Mouse (Mus musculus) heart, embryonic 15.5 days (tissue): ENCODE measurements around the gene Lmntd1. TPM values are rescaled to one million over a fixed set of nuclear protein-coding genes. Genes with fewer than 3 reads are reported as not detected.

Experiments used
- ATAC-seq: fragments of 200-750 bp; cut with Nextera tagmentation; replicated peaks from 2 replicates; pipeline ENCODE4 v1.8.0; 2017; ENCODE audit warnings: low read depth, moderate TSS enrichment; ENCODE audit not compliant: insufficient number of reproducible peaks, insufficient read depth, low FRiP score
- H3K27ac ChIP-seq: fragments of 300-500 bp; sonication (generic); 2 replicates; pipeline ENCODE4 v1.5.1; 2015; ENCODE audit warnings: mild to moderate bottlenecking, inconsistent platforms
- H3K27me3 ChIP-seq: fragments of 300-500 bp; sonication (generic); 2 replicates; pipeline ENCODE4 v1.6.1; 2015; ENCODE audit warnings: inconsistent platforms
- H3K36me3 ChIP-seq: fragments of 300-500 bp; sonication (generic); 2 replicates; pipeline ENCODE4 v1.6.1; 2015; ENCODE audit warnings: mild to moderate bottlenecking, inconsistent platforms
- H3K4me1 ChIP-seq: fragments of 300-500 bp; sonication (generic); replicated peaks from 2 replicates; pipeline ENCODE4 v1.6.1; 2015; ENCODE audit warnings: inconsistent platforms
- H3K4me2 ChIP-seq: fragments of 300-500 bp; sonication (generic); 2 replicates; pipeline ENCODE4 v1.6.1; 2015; ENCODE audit warnings: inconsistent platforms, mild to moderate bottlenecking, moderate library complexity
- H3K4me3 ChIP-seq: fragments of 300-500 bp; sonication (generic); 2 replicates; pipeline ENCODE4 v1.5.1; 2015; ENCODE audit warnings: mild to moderate bottlenecking, inconsistent platforms
- H3K9ac ChIP-seq: fragments of 300-500 bp; sonication (generic); 2 replicates; pipeline ENCODE4 v1.6.1; 2015; ENCODE audit warnings: mild to moderate bottlenecking, inconsistent platforms
- H3K9me3 ChIP-seq: fragments of 300-500 bp; sonication (generic); replicated peaks from 2 replicates; pipeline ENCODE4 v1.6.1; 2016; ENCODE audit warnings: inconsistent platforms
- WGBS: fragments of 180-500 bp; shearing (Covaris S2); methylation state at CpG from one replicate; pipeline ENCODE4 v1.1.7; 2015; ENCODE audit warnings: mixed read lengths; 5-methylcytosine and 5-hydroxymethylcytosine counted together
- polyA plus RNA-seq: library from polyadenylated mRNA; unstranded; fragments of >200 nt; fragmentation: Nextera tagmentation; extraction: Ambion mirVana; gene quantifications from 2 replicates; pipeline ENCODE4 v1.2.1, GENCODE M21; 2015

The Lmntd1 gene
- polyA plus RNA-seq, 1 experiment from 2014 or later: 12.5 TPM

- Histone ChIP-seq H3K9ac (no peak overlapping the region), H3K27ac (no peak overlapping the region), H3K9me3 (no peaks in the 10 kb centered on the region), H3K4me2 (no peak overlapping the region), H3K4me1 (peaks cover 6% of the 10 kb centered on the region; the same call in 1 of the 2 replicates), H3K36me3 (no peaks in the 10 kb centered on the region), H3K4me3 (no peak overlapping the region), H3K27me3 (no peaks in the 10 kb centered on the region)
- ATAC-seq: no peak
- WGBS: 53% methylated on average over 15 of the region's 15 CpGs
These were observed 186.7 kb downstream of the Lmntd1 start for GRCm38 (mm10) chr6:145427411-145427810.

- no peak for ATAC-seq
- Histone ChIP-seq H3K27me3 (no peaks in the 10 kb centered on the region), H3K27ac (no peak overlapping the region), H3K4me2 (no peak overlapping the region), H3K9me3 (no peaks in the 10 kb centered on the region), H3K4me3 (no peak overlapping the region), H3K9ac (no peak overlapping the region), H3K36me3 (no peaks in the 10 kb centered on the region), H3K4me1 (no peaks in the 10 kb centered on the region)
- WGBS: 58% methylated on average over 10 of the region's 10 CpGs
These were observed 187.6 kb downstream of the Lmntd1 start for GRCm38 (mm10) chr6:145426501-145426900.

- H3K4me2 ChIP-seq: no peak overlapping the region
- 72% methylated on average over 1 of the region's 1 CpGs for WGBS
- H3K9ac ChIP-seq: no peak overlapping the region
- H3K4me3 ChIP-seq: no peak overlapping the region
- no peak overlapping the region for H3K27ac ChIP-seq
- H3K36me3 ChIP-seq: no peaks in the 10 kb centered on the region
- no peaks in the 10 kb centered on the region for H3K9me3 ChIP-seq
- no peaks in the 10 kb centered on the region for H3K4me1 ChIP-seq
- no peaks in the 10 kb centered on the region for H3K27me3 ChIP-seq
- ATAC-seq: no peak
These were observed 190.0 kb downstream of the Lmntd1 start for GRCm38 (mm10) chr6:145424156-145424555.

GRCm38 (mm10) chr6:145423484-145423883, 190.6 kb downstream of the Lmntd1 start:
- no peak for ATAC-seq

GRCm38 (mm10) chr6:145421666-145422065, 192.5 kb downstream of the Lmntd1 start:
- ATAC-seq: no peak
- no peak overlapping the region for H3K4me3 ChIP-seq
- 89% methylated on average over 9 of the region's 9 CpGs for WGBS
- no peaks in the 10 kb centered on the region for H3K9me3 ChIP-seq
- no peaks in the 10 kb centered on the region for H3K4me1 ChIP-seq
- no peak overlapping the region for H3K9ac ChIP-seq
- no peaks in the 10 kb centered on the region for H3K36me3 ChIP-seq
- no peaks in the 10 kb centered on the region for H3K27me3 ChIP-seq
- no peak overlapping the region for H3K27ac ChIP-seq
- H3K4me2 ChIP-seq: no peak overlapping the region

More at GRCm38 (mm10) chr6:145423484-145423883, 190.6 kb downstream of the Lmntd1 start:
- no peaks in the 10 kb centered on the region for H3K4me1 ChIP-seq
- no peaks in the 10 kb centered on the region for H3K9me3 ChIP-seq
- no peak overlapping the region for H3K4me3 ChIP-seq
- no peak overlapping the region for H3K4me2 ChIP-seq
- no peaks in the 10 kb centered on the region for H3K27me3 ChIP-seq
- WGBS: 71% methylated on average over 12 of the region's 12 CpGs
- no peaks in the 10 kb centered on the region for H3K36me3 ChIP-seq
- no peak overlapping the region for H3K9ac ChIP-seq
- H3K27ac ChIP-seq: no peak overlapping the region

GRCm38 (mm10) chr6:145420407-145420806, 193.7 kb downstream of the Lmntd1 start:
- H3K9ac ChIP-seq: no peak overlapping the region
- no peaks in the 10 kb centered on the region for H3K9me3 ChIP-seq
- no peaks in the 10 kb centered on the region for H3K4me1 ChIP-seq
- H3K4me3 ChIP-seq: no peak overlapping the region
- H3K4me2 ChIP-seq: no peak overlapping the region
- H3K27me3 ChIP-seq: no peaks in the 10 kb centered on the region
- ATAC-seq: no peak
- 70% methylated on average over 4 of the region's 4 CpGs for WGBS
- no peak overlapping the region for H3K27ac ChIP-seq
- no peaks in the 10 kb centered on the region for H3K36me3 ChIP-seq

GRCm38 (mm10) chr6:145418856-145419255, 195.3 kb downstream of the Lmntd1 start:
- H3K9me3 ChIP-seq: no peaks in the 10 kb centered on the region
- no peak overlapping the region for H3K27ac ChIP-seq
- ATAC-seq: no peak
- H3K9ac ChIP-seq: no peak overlapping the region
- WGBS: 87% methylated on average over 5 of the region's 5 CpGs
- H3K27me3 ChIP-seq: no peaks in the 10 kb centered on the region
- H3K36me3 ChIP-seq: no peaks in the 10 kb centered on the region
- H3K4me2 ChIP-seq: no peak overlapping the region
- H3K4me3 ChIP-seq: no peak overlapping the region
- H3K4me1 ChIP-seq: no peaks in the 10 kb centered on the region

GRCm38 (mm10) chr6:145417720-145418440, 196.2 kb downstream of the Lmntd1 start:
- H3K27me3 ChIP-seq: no peaks in the 10 kb centered on the region
- H3K4me2 ChIP-seq: no peak overlapping the region
- no peak overlapping the region for H3K27ac ChIP-seq
- H3K36me3 ChIP-seq: no peaks in the 10 kb centered on the region
- 77% methylated on average over 8 of the region's 8 CpGs for WGBS
- no peaks in the 10 kb centered on the region for H3K9me3 ChIP-seq
- ATAC-seq: no peak
- no peaks in the 10 kb centered on the region for H3K4me1 ChIP-seq
- H3K4me3 ChIP-seq: no peak overlapping the region
- H3K9ac ChIP-seq: no peak overlapping the region

- H3K4me3 ChIP-seq: no peak overlapping the region
- no peaks in the 10 kb centered on the region for H3K27me3 ChIP-seq
- 61% methylated on average over 16 of the region's 16 CpGs for WGBS
- H3K9me3 ChIP-seq: no peaks in the 10 kb centered on the region
- no peak for ATAC-seq
- H3K9ac ChIP-seq: no peak overlapping the region
- H3K4me2 ChIP-seq: no peak overlapping the region
- H3K36me3 ChIP-seq: no peaks in the 10 kb centered on the region
- H3K4me1 ChIP-seq: no peaks in the 10 kb centered on the region
- H3K27ac ChIP-seq: no peak overlapping the region
These were observed 197.0 kb downstream of the Lmntd1 start for GRCm38 (mm10) chr6:145417014-145417719.

GRCm38 (mm10) chr6:145404369-145405051, 209.6 kb downstream of the Lmntd1 start:
- Histone ChIP-seq H3K9ac (no peak overlapping the region), H3K4me2 (no peak overlapping the region), H3K27me3 (no peaks in the 10 kb centered on the region), H3K36me3 (no peaks in the 10 kb centered on the region), H3K4me1 (0 out of 2 replicates have a peak, but pooled peaks cover 3% of the 10 kb centered on the region), H3K4me3 (no peak overlapping the region), H3K27ac (no peak overlapping the region), H3K9me3 (no peaks in the 10 kb centered on the region)
- 82% methylated on average over 10 of the region's 10 CpGs for WGBS
- no peak for ATAC-seq

GRCm38 (mm10) chr6:145401140-145401539, 213.0 kb downstream of the Lmntd1 start:
- Histone ChIP-seq H3K27ac (no peak overlapping the region), H3K4me2 (no peak overlapping the region), H3K27me3 (no peaks in the 10 kb centered on the region), H3K4me3 (no peak overlapping the region), H3K9me3 (no peaks in the 10 kb centered on the region), H3K36me3 (no peaks in the 10 kb centered on the region), H3K4me1 (0 out of 2 replicates have a peak, but pooled peaks cover 3% of the 10 kb centered on the region), H3K9ac (no peak overlapping the region)
- WGBS: 22% methylated on average over 4 of the region's 4 CpGs
- ATAC-seq: no peak
